Mouse (Mus musculus) right cerebral cortex, postnatal 14 days (tissue): ENCODE measurements around the gene Psen1.

Experiments
- DNase-seq: peaks from one replicate; pipeline ENCODE4 v3.0.0; 2022

Gene Psen1

DNA sequence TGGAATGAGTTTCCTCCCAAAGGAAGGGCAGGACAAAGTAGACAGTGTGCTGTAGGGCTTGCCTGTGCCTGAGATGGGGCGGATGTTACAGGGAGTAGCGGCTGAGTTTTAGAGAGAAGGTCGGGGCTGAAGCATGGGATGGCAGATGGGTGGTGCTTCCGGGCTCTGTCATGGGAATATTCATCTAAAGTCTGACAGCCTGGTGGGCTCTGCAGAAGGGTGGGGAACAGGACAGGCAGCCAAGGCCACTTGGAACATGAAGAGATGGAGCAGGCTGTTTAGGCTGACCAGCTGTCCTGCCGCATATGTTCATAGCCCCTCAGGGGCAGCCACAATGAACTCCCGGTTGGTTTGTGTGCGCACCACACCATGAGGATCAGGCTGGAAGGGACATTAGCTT, 93.3 kb downstream of the Psen1 start:
- DNase-seq, result no peak

DNA sequence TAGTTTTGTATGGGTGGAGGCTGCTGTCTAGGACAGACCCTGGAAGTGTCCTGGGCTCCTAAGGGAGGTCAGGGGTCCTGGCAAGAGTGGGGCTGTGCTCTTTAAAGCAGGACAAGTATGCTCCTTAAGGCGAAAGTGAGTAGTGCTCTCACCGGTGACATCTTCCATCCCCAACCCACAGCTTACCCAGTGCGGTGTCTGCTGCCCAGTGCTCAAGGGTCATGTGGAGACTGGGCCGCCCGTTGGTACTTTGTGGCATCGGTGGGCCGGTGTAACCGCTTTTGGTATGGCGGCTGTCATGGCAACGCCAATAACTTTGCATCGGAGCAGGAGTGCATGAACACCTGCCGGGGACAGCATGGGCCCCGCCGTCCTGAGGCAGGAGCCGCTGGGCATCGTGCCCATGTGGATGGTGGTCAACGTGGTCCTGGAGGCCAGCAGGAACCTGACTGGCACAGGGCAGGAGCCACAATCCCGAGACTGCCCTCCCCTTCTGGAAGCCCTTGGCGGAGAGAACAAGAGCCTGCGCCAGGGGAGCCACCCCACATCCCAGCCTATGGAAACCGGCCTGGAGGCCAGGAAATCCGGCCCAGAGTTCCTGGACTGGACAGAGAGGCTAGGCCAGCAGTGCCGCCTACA, 93.8 kb downstream of the Psen1 start:
- no peak for DNase-seq

DNA sequence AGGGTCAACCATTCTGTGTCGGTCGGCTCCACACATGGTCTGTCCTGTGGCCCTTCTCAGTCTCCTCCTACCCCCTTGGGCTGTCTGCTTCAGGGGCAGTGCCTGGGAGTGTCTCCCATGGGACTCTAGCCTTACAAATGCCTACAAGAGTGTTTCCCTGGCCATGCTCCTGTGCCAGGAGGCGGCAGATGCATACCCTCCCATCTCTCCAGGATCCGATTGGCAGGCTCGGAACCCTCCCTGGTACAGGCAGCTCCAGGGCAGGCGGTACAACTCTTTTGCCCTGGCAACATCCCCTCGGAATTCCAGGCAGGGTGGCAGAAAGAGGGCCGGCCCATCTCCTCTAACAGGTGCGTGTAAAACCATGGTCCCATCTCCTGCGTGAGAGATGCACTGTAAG, 94.7 kb downstream of the Psen1 start:
- no peak for DNase-seq
